Mouse (Mus musculus) liver, embryonic 14.5 days (tissue): Measurements from ENCODE around the gene Golga7b.

Experiments
- CTCF ChIP-seq: IDR thresholded peaks from 2 replicates; pipeline ENCODE4 v1.5.1; 2016; ENCODE audit warnings: antibody characterized with exemption, low read depth, control low read depth
- EP300 ChIP-seq: IDR thresholded peaks from 2 replicates; pipeline ENCODE4 v1.6.1; 2016; ENCODE audit warnings: antibody characterized with exemption, low read depth

GRCm38 (mm10) chr19:42209485-42209884 is 37.9 kb upstream of the Golga7b start:
- TF ChIP-seq CTCF (no peak), EP300 (no peak)
